Mouse (Mus musculus): ENCODE data around the gene Mtfp1.

DNA sequence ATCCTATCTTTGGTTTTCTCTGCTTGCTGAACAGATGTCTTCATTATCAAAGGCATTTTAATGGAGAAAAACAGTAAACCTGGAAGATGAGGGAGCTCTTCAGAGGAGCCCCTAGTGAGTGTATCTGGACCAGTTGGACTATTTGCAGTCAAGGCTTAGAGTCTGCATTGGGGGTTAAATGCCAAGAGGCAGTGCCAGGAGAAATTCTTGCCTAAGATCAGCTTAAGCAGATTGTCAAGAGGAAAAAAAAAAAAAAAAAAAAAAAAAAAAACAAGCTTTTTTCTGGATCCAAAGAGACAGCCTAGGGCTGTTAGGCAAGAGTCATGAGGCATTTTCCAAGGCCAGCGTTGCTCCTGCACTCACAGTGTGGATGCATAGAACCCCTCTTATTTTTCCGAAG is 47.5 kb downstream of the Mtfp1 start:
- TF ChIP-seq GATA1 (IDR thresholded peaks at IDR 0.05; ENCODE audit: low read length): no peak
- TF ChIP-seq TAL1 (IDR thresholded peaks at IDR 0.05; ENCODE audit: low read length): no peak

All from erythroblast, embryonic 14.5 days (primary cell).